Mouse (Mus musculus) embryonic facial prominence, embryonic 15.5 days (tissue): ENCODE data around the gene Med15. TPM values are rescaled to one million over a fixed set of nuclear protein-coding genes. Genes with fewer than 3 reads are reported as not detected.

Experiments
- ATAC-seq: fragments of 200-750 bp; cut with Nextera tagmentation; 2 replicates; pipeline ENCODE4 v1.8.0; 2017; ENCODE audit warnings: low read depth, moderate TSS enrichment; ENCODE audit not compliant: insufficient number of reproducible peaks, low FRiP score, low TSS enrichment
- H3K27ac ChIP-seq: fragments of 300-500 bp; sonication (generic); replicated peaks from 2 replicates; pipeline ENCODE4 v1.5.1; 2015; ENCODE audit warnings: mild to moderate bottlenecking, inconsistent platforms
- H3K27me3 ChIP-seq: fragments of 300-500 bp; sonication (generic); 2 replicates; pipeline ENCODE4 v1.6.1; 2015; ENCODE audit warnings: inconsistent platforms
- H3K36me3 ChIP-seq: fragments of 300-500 bp; sonication (generic); 2 replicates; pipeline ENCODE4 v1.6.1; 2015; ENCODE audit warnings: mild to moderate bottlenecking, inconsistent platforms
- H3K4me1 ChIP-seq: fragments of 300-500 bp; sonication (generic); 2 replicates; pipeline ENCODE4 v1.6.1; 2015; ENCODE audit warnings: inconsistent platforms
- H3K4me2 ChIP-seq: fragments of 300-500 bp; sonication (generic); replicated peaks from 2 replicates; pipeline ENCODE4 v1.6.1; 2015; ENCODE audit warnings: mild to moderate bottlenecking, inconsistent platforms
- H3K4me3 ChIP-seq: fragments of 300-500 bp; sonication (generic); replicated peaks from 2 replicates; pipeline ENCODE4 v1.5.1; 2015; ENCODE audit warnings: mild to moderate bottlenecking, inconsistent platforms
- H3K9ac ChIP-seq: fragments of 300-500 bp; sonication (generic); 2 replicates; pipeline ENCODE4 v1.6.1; 2015; ENCODE audit warnings: inconsistent platforms
- H3K9me3 ChIP-seq: fragments of 300-500 bp; sonication (generic); replicated peaks from 2 replicates; pipeline ENCODE4 v1.6.1; 2016; ENCODE audit warnings: inconsistent platforms
- WGBS: fragments of 180-500 bp; shearing (Covaris S2); methylation state at CpG from one replicate; pipeline ENCODE4 v1.1.7; 2015; 5-methylcytosine and 5-hydroxymethylcytosine counted together
- polyA plus RNA-seq: library from polyadenylated mRNA; unstranded; fragments of >200 nt; fragmentation: Nextera tagmentation; extraction: Ambion mirVana; gene quantifications from 2 replicates; pipeline ENCODE4 v1.2.1, GENCODE M21; 2015

Med15 gene
- polyA plus RNA-seq, 1 experiment from 2014 or later: 54.6 TPM

DNA sequence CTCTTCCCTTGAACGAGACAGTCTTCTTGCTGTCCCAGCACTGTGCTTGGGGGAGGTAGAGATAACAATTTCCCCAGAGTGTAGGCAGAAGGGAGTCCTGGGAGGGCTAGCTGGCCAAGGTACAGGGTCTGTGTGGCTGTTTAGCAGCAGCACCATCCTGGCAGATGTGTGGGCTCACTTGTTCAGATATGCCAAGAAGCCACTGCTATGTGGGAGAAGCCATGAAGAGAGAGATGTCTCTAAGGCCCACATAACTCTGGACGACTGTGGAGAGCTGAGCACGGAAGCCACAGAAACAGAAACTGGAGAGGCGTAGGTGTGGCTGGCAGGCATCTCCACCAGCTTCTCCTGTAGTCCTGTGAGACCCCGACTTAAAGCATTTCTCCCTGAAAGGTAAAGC, 127.0 kb downstream of the Med15 start:
- no peak overlapping the region for H3K4me3 ChIP-seq
- ATAC-seq: no peak
- no peaks in the 10 kb centered on the region for H3K9me3 ChIP-seq
- H3K9ac ChIP-seq: no peak overlapping the region
- no peaks in the 10 kb centered on the region for H3K4me1 ChIP-seq
- H3K27ac ChIP-seq: no peak overlapping the region
- H3K27me3 ChIP-seq: no peaks in the 10 kb centered on the region
- no peak overlapping the region for H3K4me2 ChIP-seq
- H3K36me3 ChIP-seq: no peaks in the 10 kb centered on the region
- WGBS: 75% methylated on average over 5 of the region's 5 CpGs

DNA sequence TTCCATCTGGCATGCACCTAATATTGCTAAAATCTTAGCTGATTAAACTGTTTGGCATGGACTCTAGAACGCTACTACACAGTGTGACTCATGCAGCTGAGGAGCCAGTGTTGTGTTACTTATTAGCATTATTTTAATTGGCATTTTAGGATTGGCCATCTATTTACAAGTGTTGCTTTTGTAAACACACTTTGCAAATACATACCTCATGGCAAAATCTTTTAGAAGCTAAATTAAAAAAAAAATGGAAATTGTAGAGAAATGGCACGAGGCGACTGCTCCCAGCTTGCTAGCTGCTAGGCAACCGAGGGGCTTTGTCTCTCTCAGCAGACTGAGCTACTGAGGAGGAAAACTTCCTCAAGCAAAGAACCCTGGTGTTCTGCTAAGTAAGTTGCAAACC, 127.8 kb downstream of the Med15 start:
- H3K9ac ChIP-seq: no peak overlapping the region
- H3K36me3 ChIP-seq: no peaks in the 10 kb centered on the region
- no peaks in the 10 kb centered on the region for H3K27me3 ChIP-seq
- ATAC-seq: no peak
- WGBS: 69% methylated on average over 4 of the region's 4 CpGs
- no peaks in the 10 kb centered on the region for H3K9me3 ChIP-seq
- H3K27ac ChIP-seq: no peak overlapping the region
- no peaks in the 10 kb centered on the region for H3K4me1 ChIP-seq
- no peak overlapping the region for H3K4me2 ChIP-seq
- H3K4me3 ChIP-seq: no peak overlapping the region

Other genes with a start within 250 kb of the Med15 start
- 2.1 and 4.3 TPM in 2 replicates for gene Aifm3, start 243.3 kb downstream of the Med15 start, polyA plus RNA-seq
- 89.9 and 91.4 TPM in 2 replicates for gene Lztr1, start 224.2 kb downstream of the Med15 start, polyA plus RNA-seq
- 65.4 and 69.5 TPM in 2 replicates for gene Thap7, start 201.8 kb downstream of the Med15 start, polyA plus RNA-seq
- 3.1 and 7.8 TPM in 2 replicates for gene Lrrc74b, start 171.6 kb downstream of the Med15 start, polyA plus RNA-seq
- 0.70 and 0.99 TPM in 2 replicates for gene P2rx6, start 171.0 kb downstream of the Med15 start, polyA plus RNA-seq
- gene Slc7a4, start 149.7 kb downstream of the Med15 start, polyA plus RNA-seq: 8.6 and 9.4 TPM in 2 replicates
- 28.1 and 32.5 TPM in 2 replicates for gene Smpd4, start 113.5 kb downstream of the Med15 start, polyA plus RNA-seq
- gene Ccdc74a, start 86.4 kb downstream of the Med15 start, polyA plus RNA-seq: 15.4 and 15.9 TPM in 2 replicates
- 91.5 and 93.4 TPM in 2 replicates for gene Klhl22, start 26.7 kb upstream of the Med15 start, polyA plus RNA-seq
- 40.7 and 43.4 TPM in 2 replicates for gene Scarf2, start 64.4 kb upstream of the Med15 start, polyA plus RNA-seq
- gene B830017H08Rik, start 100.2 kb upstream of the Med15 start, polyA plus RNA-seq: 0.30 and 0.52 TPM in 2 replicates
- gene Car15, start 105.5 kb upstream of the Med15 start, polyA plus RNA-seq: 2.8 and 3.9 TPM in 2 replicates
- 0.22 and 0.29 TPM in 2 replicates for gene Gm20518, start 158.8 kb upstream of the Med15 start, polyA plus RNA-seq
- not detected in 2 replicates for gene Tssk1, start 161.3 kb upstream of the Med15 start, polyA plus RNA-seq
- 86.0 and 90.2 TPM in 2 replicates for gene Dgcr2, start 165.7 kb upstream of the Med15 start, polyA plus RNA-seq
- 0.12 TPM in 1 of 2 replicates, not detected in the other for gene Tssk2, start 165.7 kb upstream of the Med15 start, polyA plus RNA-seq
- 35.0 and 40.8 TPM in 2 replicates for gene Ess2, start 178.5 kb upstream of the Med15 start, polyA plus RNA-seq
- not detected in 2 replicates for gene Gsc2, start 182.2 kb upstream of the Med15 start, polyA plus RNA-seq
- 83.0 and 83.6 TPM in 2 replicates for gene Slc25a1, start 195.3 kb upstream of the Med15 start, polyA plus RNA-seq
- not detected in 2 replicates for gene Vpreb2, start 247.5 kb upstream of the Med15 start, polyA plus RNA-seq